Mouse (Mus musculus) layer of hippocampus, postnatal 14 days (tissue): ENCODE measurements at regions not wholly inside any gene's neighbourhood (a gene's known extent, or its start where the extent isn't known, plus 50 kb on each side); places are given as distances from the start of the nearest gene placed in this dataset.

Source experiments
- DNase-seq, 2 experiments: peaks; one replicate each; pipeline ENCODE4 v3.0.0; 2021 to 2022; ENCODE audit warnings: low spot score in 2 of 2, mixed read lengths in 1 of 2

DNA sequence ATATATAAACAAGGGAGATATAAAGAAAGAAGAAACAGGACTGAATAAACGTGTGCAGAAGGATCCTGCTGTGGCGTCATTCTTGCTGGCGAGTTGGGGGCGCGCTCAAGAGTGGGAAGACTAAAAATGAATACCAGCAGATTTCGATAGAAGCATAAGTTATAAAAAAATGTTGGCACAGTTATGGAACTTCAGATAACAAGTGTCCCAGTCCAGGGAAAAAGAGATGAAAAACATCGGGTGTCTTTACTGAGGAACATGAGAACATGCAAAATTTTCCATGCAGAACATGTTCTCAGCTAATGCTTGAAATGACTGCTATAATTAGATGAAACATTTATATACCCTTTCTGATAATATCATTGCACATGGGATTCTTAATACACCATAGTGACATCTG, 1587.3 kb upstream of the Cdh20 start:
- DNase-seq: peak in 1 of 2 experiments; percentile 8
